Mouse (Mus musculus): Measurements from ENCODE around the gene Card19. TPM values are rescaled to one million over a fixed set of nuclear protein-coding genes. Genes with fewer than 3 reads are reported as not detected.
A peak's percentile ranks its signal among the peaks of the same experiment; 100 is the strongest.

The Card19 gene
- total and polyA plus RNA-seq, 3 experiments = 15.8 to 51.8 TPM; not detected in 1

GRCm38 (mm10) chr13:49178839-49179585 lies 36.8 kb downstream of the Card19 start:
- no peak for DNase-seq (ENCODE audit: low read depth, low spot score)

GRCm38 (mm10) chr13:49175509-49175908 lies 40.3 kb downstream of the Card19 start:
- H3K4me1 ChIP-seq (ENCODE audit: control insufficient read depth in 1 of 2, insufficient read depth in 2 of 2, low read length in 2 of 2) = peaks cover 0 to 7% of the 10 kb centered on the region in 2 experiments; a peak in 1 of 4 replicates
- no peaks in the 10 kb centered on the region for H3K9me3 ChIP-seq (replicated peaks; ENCODE audit: insufficient read depth, low read length)
- no peaks in the 10 kb centered on the region for H3K79me2 ChIP-seq (ENCODE audit: control insufficient read depth, insufficient read depth, low read length, poor library complexity)
- no peaks in the 10 kb centered on the region for H3K27me3 ChIP-seq (ENCODE audit: control insufficient read depth in 1 of 2, insufficient read depth in 2 of 2, low read length in 2 of 2)
- no peak for DNase-seq (ENCODE audit: low read depth, low spot score)
- H3K4me3 ChIP-seq (ENCODE audit: control insufficient read depth in 1 of 2, insufficient read depth in 1 of 2, low read depth in 2 of 2, low read length in 2 of 2) = no peak overlapping the region
- H3K36me3 ChIP-seq (ENCODE audit: control insufficient read depth in 1 of 2, insufficient read depth in 2 of 2, low read length in 2 of 2) = no peaks in the 10 kb centered on the region
- no peak for TF ChIP-seq USF1 (IDR thresholded peaks at IDR 0.05; ENCODE audit: low read depth, low read length)
- TF ChIP-seq ZKSCAN1 (IDR thresholded peaks at IDR 0.05; ENCODE audit: low read depth, low read length) = no peak
- H3K9ac ChIP-seq (ENCODE audit: control insufficient read depth, low read depth, low read length, poor library complexity, severe bottlenecking) = no peak overlapping the region
- H3K27ac ChIP-seq (ENCODE audit: control insufficient read depth, low read depth, low read length) = no peak overlapping the region

More at GRCm38 (mm10) chr13:49178839-49179585, 36.8 kb downstream of the Card19 start:
- no peaks in the 10 kb centered on the region for H3K79me2 ChIP-seq (ENCODE audit: control insufficient read depth, insufficient read depth, low read length, poor library complexity)
- TF ChIP-seq CHD2 (IDR thresholded peaks at IDR 0.05; ENCODE audit: low read length) = no peak
- no peak for TF ChIP-seq RAD21 (IDR thresholded peaks at IDR 0.05; ENCODE audit: low read depth, low read length)
- no peak for TF ChIP-seq POLR2AphosphoS2 (IDR thresholded peaks at IDR 0.05; ENCODE audit: low read length)
- TF ChIP-seq TBP (IDR thresholded peaks at IDR 0.05; ENCODE audit: low read depth, low read length) = no peak
- no peak for TF ChIP-seq MAZ (IDR thresholded peaks at IDR 0.05; ENCODE audit: low read depth, low read length)
- TF ChIP-seq ZMIZ1 (IDR thresholded peaks at IDR 0.05; ENCODE audit: low read depth, low read length) = no peak
- H3K36me3 ChIP-seq (ENCODE audit: control insufficient read depth in 1 of 2, insufficient read depth in 2 of 2, low read length in 2 of 2) = no peaks in the 10 kb centered on the region
- no peak overlapping the region for H3K27ac ChIP-seq (ENCODE audit: control insufficient read depth, low read depth, low read length)
- no peaks in the 10 kb centered on the region for H3K27me3 ChIP-seq (ENCODE audit: control insufficient read depth in 1 of 2, insufficient read depth in 2 of 2, low read length in 2 of 2)
- no peak overlapping the region for H3K4me3 ChIP-seq (ENCODE audit: control insufficient read depth in 1 of 2, insufficient read depth in 1 of 2, low read depth in 2 of 2, low read length in 2 of 2)
- peaks cover 0 to 6% of the 10 kb centered on the region in 2 experiments; a peak in 1 of 4 replicates for H3K4me1 ChIP-seq (ENCODE audit: control insufficient read depth in 1 of 2, insufficient read depth in 2 of 2, low read length in 2 of 2)
- H3K9ac ChIP-seq (ENCODE audit: control insufficient read depth, low read depth, low read length, poor library complexity, severe bottlenecking) = no peak overlapping the region
- no peaks in the 10 kb centered on the region for H3K9me3 ChIP-seq (replicated peaks; ENCODE audit: insufficient read depth, low read length)

GRCm38 (mm10) chr13:49172971-49173596 lies 42.8 kb downstream of the Card19 start:
- no peak for TF ChIP-seq EP300 (IDR thresholded peaks at IDR 0.05; ENCODE audit: low read depth in 1 of 2, low read length in 2 of 2)
- no peak for TF ChIP-seq HCFC1 (IDR thresholded peaks at IDR 0.05; ENCODE audit: low read depth, low read length)
- TF ChIP-seq MAZ (IDR thresholded peaks at IDR 0.05; ENCODE audit: low read depth, low read length) = no peak
- no peak for TF ChIP-seq BHLHE40 (IDR thresholded peaks at IDR 0.05; ENCODE audit: borderline replicate concordance, low read depth, low read length)
- TF ChIP-seq NRF1 (IDR thresholded peaks at IDR 0.05; ENCODE audit: insufficient read depth, low read depth, low read length, poor library complexity, severe bottlenecking) = no peak
- peak; percentile 86 for TF ChIP-seq RAD21 (IDR thresholded peaks at IDR 0.05; ENCODE audit: low read depth, low read length)
- TF ChIP-seq GABPA (IDR thresholded peaks at IDR 0.05; ENCODE audit: low read depth, low read length) = no peak
- TF ChIP-seq MYB (IDR thresholded peaks at IDR 0.05; ENCODE audit: low read depth, low read length) = no peak
- TF ChIP-seq ELF1 (IDR thresholded peaks at IDR 0.05; ENCODE audit: low read depth, low read length) = no peak
- TF ChIP-seq POLR2A (IDR thresholded peaks at IDR 0.05; ENCODE audit: control insufficient read depth in 1 of 2, insufficient read depth in 1 of 2, low read depth in 1 of 2, low read length in 2 of 2, poor library complexity in 1 of 2) = no peak
- TF ChIP-seq ZMIZ1 (IDR thresholded peaks at IDR 0.05; ENCODE audit: low read depth, low read length) = no peak
- peak; percentile 86 to 99 (median 88) for TF ChIP-seq CTCF (IDR thresholded peaks at IDR 0.05 in 2 of 3, conservative IDR thresholded peaks at IDR 0.05 in 1 of 3; ENCODE audit: control insufficient read depth in 1 of 3, insufficient read depth in 1 of 3, low read depth in 2 of 3, low read length in 3 of 3, poor library complexity in 1 of 3, severe bottlenecking in 1 of 3)
- peak; percentile 66 for TF ChIP-seq ZC3H11A (IDR thresholded peaks at IDR 0.05; ENCODE audit: low read depth, low read length)
- TF ChIP-seq SMC3 (IDR thresholded peaks at IDR 0.05; ENCODE audit: low read depth, low read length) = peak; percentile 74
- no peak for TF ChIP-seq MYC (IDR thresholded peaks at IDR 0.05; ENCODE audit: low read depth, low read length)
- TF ChIP-seq CHD2 (IDR thresholded peaks at IDR 0.05; ENCODE audit: low read length) = no peak
- TF ChIP-seq ZNF384 (IDR thresholded peaks at IDR 0.05; ENCODE audit: low read depth, low read length) = no peak
- Histone ChIP-seq H3K9me3 (replicated peaks; ENCODE audit: insufficient read depth, low read length) (no peaks in the 10 kb centered on the region), H3K27ac (ENCODE audit: control insufficient read depth, low read depth, low read length) (no peak overlapping the region), H3K4me1 (ENCODE audit: control insufficient read depth in 1 of 2, insufficient read depth in 2 of 2, low read length in 2 of 2) (peaks cover 0 to 4% of the 10 kb centered on the region in 2 experiments; a peak in 1 of 4 replicates), H3K36me3 (ENCODE audit: control insufficient read depth in 1 of 2, insufficient read depth in 2 of 2, low read length in 2 of 2) (no peaks in the 10 kb centered on the region), H3K27me3 (ENCODE audit: control insufficient read depth in 1 of 2, insufficient read depth in 2 of 2, low read length in 2 of 2) (no peaks in the 10 kb centered on the region), H3K4me3 (ENCODE audit: control insufficient read depth in 1 of 2, insufficient read depth in 1 of 2, low read depth in 2 of 2, low read length in 2 of 2) (no peak overlapping the region), H3K79me2 (ENCODE audit: control insufficient read depth, insufficient read depth, low read length, poor library complexity) (no peaks in the 10 kb centered on the region), H3K9ac (ENCODE audit: control insufficient read depth, low read depth, low read length, poor library complexity, severe bottlenecking) (no peak overlapping the region)
- peak; percentile 85 for DNase-seq (ENCODE audit: low read depth, low spot score)
